Mouse (Mus musculus) urinary bladder, postnatal 4 days (tissue): ENCODE data around the gene Tead4.
A peak's percentile ranks its signal among the peaks of the same experiment; 100 is the strongest.
"Not testable (repeated sequence)": the region's sequence is repeated elsewhere in the genome, so short reads cannot be mapped to it uniquely, and the experiment has no call there.

Experiments
- DNase-seq, 2 experiments: peaks; one replicate each; pipeline ENCODE4 v3.0.0; 2021 to 2022; ENCODE audit warnings: low spot score in 2 of 2

The Tead4 gene

GRCm38 (mm10) chr6:128300134-128301001, at the start of gene Tead4:
Gene Tead4, minus strand, starts transcription at chr6:128300823.
- DNase-seq, result peak in 1 of 2 experiments; percentile 66

DNA sequence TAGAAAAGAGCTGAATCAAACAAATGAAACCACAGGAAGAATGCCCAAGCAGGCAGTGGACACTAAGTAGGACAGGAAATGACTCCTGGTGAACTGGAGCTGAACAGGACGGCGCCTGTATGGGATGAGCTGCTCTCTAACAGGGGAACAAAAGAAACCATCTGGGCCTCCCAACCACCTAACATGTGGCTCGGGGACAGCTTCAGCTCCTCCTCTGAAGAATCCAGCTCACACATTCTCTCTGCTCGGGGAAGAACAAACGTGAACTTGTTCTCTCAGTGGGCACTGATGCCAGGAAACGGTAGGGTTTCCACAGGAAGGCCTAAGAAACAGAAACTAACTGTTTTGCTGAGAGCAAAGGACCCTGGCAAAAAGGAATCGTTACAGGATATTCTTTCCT, 49.1 kb upstream of the Tead4 start:
- DNase-seq, result no peak

DNA sequence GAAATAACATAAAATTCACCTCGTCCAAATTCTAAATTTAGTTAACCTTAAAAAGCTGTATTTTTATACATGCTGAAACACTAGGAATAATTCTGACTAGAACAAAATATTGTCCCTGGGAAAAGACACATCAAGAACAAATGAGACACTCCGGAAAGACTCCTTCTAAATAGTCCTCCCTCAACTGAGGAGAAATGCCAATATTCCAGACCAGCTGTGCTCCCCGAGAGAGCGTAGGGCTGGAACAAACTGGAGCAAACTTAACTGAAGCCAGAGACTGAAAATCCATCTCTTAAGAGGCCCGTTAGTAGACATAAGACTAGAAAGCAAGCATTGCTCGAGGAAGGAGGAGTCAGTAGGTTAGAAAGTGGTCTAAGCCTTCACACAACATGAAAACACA, 46.2 kb upstream of the Tead4 start:
- no peak for DNase-seq

- no peak for DNase-seq
Measured at GRCm38 (mm10) chr6:128345623-128346022, 45.0 kb upstream of the Tead4 start.

GRCm38 (mm10) chr6:128341956-128342723, 41.5 kb upstream of the Tead4 start:
- no peak for DNase-seq

GRCm38 (mm10) chr6:128338876-128339275, 38.3 kb upstream of the Tead4 start:
- no peak for DNase-seq

GRCm38 (mm10) chr6:128337467-128337866, 36.8 kb upstream of the Tead4 start:
- DNase-seq, result no peak

GRCm38 (mm10) chr6:128334397-128335124, 33.9 kb upstream of the Tead4 start:
- peak; percentile 33 to 72 for DNase-seq

- no peak for DNase-seq
Measured at GRCm38 (mm10) chr6:128318317-128318716, 17.7 kb upstream of the Tead4 start.

DNA sequence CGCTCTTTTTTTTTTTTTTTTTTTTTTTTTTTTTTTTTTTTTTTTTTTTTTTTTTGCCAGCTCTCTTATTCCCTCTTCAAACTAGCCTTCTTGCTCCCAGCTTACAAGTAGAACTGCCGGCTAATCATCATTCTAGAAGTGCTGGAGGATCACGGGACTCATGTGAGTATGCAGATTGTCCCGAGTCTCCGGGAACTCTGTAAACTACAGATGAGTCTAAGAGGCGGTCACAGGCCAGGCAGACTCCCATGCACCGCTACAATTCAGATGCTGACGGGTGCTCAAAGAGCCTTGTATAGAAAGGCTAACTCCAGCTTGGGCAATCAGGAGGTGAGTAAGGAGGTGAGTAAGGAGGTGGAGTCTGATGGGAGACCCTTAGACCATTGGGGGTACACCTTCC, 15.0 kb upstream of the Tead4 start:
- no peak for DNase-seq

DNA sequence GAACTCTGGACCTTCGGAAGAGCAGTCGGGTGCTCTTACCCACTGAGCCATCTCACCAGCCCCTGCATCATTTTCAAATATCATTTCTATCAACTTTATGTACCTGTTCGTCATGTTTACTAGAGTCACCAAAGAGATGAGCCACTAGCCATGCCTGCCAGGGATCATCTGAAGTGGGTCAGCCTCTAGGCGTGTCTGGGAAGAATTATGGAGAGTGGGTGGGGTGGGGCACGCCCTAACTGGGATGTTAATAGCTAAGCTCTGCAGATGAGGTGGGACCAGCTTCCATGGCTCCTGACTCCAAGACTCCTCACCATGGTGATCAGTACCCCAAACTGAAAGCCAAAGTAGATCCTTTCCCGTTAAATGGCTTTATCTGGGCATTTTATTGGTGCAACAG, 14.2 kb upstream of the Tead4 start:
- no peak for DNase-seq

DNA sequence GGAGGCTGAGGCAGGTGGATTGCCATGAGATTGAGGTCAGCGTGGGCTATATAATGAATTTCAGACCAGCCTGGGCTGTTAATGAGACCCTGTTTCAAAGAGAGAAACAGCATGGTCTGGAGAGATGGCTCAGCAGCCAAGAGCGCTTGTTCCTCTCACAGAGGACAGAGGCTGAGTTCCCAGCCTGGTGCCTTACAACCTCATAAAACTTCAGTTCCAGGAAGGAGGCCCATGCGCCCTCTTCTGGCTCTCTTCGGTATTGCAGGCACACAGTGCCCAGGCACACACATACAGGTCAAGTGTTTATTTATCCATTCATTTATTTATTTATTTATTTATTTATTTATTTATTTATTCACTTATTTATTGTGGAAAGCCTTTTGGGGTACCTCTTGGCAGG, 7.7 kb upstream of the Tead4 start:
- DNase-seq, result no peak

GRCm38 (mm10) chr6:128304801-128305200, 4.2 kb upstream of the Tead4 start:
- DNase-seq, result no peak

DNA sequence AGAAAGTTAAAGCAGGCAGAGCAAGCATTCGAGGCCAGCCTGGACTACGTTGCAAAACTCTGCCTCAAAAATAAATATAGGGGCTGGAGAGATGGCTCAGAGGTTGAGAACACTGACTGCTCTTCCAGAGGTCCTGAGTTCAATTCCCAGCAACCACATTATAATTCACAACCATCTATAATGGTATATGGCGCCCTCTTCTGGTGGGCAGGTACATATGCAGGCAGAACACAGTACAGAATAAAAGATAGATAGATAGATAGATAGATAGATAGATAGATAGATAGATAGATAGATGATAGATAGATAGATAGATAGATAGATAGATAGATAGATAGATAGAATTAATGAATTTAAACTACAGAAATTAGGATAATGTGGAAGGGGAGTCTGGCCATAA, 2.0 kb upstream of the Tead4 start:
- DNase-seq, result not testable (repeated sequence)

DNA sequence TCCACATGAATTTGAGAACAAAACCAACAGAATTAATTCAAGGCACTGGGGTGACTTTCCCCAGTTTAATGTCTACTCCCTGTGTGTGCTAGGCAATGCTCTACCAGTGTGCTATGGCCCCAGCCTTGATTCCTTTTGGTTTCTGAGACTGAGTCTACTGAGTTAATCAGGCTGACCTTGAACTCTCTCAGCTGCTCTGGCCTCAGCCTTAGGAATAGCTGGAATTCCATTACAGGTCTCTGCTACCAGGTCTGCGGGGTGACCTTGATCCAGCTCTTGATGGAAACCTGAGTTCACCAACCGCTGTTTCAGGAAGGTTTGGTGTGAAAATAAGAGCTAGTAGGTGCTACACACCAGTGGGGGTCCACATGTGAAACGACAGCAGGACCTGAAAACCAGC, 1.3 kb upstream of the Tead4 start:
- DNase-seq, result no peak

DNA sequence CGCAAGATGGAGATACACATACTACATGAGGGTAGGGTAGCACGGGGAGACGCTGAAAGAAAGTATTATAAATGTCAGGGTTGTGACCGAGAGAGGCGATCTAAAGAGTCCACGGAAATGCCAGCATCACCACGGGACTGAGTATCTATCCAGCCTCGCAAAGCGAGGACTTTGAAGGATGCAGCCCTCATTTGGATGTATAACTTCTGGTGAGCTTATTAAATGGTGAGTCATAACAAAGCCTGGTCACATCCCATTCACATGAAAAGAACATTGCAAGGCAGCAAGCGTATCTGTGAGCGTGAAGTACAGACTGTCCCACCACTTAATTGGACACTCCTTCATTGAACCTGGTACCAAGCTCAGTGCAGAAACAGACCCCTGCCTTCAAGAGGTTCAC, 835 bp upstream of the Tead4 start:
- no peak for DNase-seq

- DNase-seq, result no peak
Measured at GRCm38 (mm10) chr6:128299292-128300133, 1.1 kb downstream of the Tead4 start.

DNA sequence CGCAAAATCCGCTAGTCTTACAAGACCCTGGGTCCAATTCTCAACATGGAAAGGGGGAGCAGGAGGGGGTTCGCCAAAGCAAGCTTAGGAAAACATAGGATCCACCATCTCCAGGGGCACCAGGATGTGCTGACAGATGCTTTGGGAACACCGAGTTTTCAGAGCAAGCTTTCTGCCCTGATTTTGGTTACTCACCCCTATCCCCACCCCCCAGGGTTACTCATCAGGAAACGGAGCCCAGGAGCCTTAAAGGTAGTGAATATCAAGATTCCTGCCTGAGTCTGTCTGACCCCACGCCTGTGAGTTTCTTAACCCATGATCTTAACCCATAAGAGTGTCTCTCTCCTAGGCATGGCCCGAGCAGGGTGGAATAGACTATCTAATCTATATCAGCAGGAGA, 2.4 kb downstream of the Tead4 start:
- DNase-seq, result no peak

DNA sequence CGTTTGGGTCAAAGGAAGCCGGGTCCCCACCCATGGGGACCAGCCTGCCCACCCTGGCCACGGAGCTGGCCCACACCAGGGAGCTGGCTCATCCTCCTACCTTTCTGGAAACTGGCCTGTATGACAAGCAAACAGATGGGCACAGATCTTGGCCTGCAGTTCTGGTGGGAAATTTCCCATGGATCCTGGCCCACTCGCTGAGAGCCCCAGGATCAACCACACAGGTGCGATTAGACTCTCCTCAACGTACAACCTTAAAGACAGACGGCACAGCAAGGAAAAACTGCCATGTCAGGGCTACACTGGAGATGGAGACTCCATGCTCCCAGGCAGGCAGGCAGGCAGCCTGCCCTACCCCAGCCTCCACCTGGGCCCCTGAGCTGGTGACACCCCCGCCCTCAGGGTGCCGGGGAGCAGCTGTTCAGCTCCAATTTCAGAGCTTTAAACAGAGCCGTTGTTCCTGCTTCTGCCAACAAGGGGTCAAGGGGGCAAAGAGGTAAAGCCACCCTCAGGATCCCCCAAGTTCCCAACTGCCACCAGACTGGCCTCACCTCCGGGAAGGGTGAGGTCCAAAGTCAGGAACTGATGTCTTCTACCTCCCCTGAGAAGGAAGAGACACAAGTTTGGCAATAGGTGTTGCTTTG, 3.8 kb downstream of the Tead4 start:
- no peak for DNase-seq

DNA sequence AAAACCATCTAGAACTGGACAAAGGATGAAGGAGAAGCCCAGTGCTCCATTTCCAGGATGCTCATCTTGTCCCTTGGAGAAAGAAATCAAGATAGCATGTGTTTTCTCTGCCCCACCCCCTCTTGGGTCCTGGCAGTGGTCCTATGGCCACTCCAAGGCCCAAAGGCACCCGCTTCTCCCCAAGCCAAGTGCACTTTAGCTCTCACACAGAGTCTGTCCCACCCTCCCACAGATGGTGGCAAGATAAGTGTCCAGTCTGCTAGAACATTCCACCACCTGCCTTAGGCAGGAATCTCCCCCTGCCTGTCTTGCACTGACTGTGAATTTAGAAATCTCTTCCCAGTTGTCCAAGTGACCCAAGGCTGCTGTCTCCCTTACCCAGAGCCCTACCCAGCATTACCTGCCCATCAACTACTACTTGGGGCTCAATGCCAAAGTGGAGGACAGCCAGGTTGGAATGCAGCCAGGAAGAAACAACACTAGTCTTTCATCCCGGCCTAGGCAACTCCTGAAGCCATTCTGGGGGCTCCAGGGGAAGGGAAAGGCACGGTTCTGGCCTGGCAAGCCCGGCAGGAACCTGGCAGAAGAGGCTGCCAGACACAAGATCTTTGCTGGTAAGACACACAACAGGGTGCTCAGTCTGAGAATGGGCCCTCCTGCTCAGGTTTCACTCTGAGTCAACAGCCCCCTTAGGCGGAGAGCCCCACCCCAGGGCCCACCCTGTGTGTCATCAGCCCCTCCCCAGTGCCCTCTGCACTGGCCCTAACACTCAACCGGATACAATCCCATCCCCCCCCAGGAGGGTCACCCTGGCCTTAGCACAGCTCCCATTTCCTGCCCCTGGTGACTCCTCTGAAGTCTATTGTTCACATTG, 4.5 kb downstream of the Tead4 start:
- no peak for DNase-seq
